Mouse (Mus musculus): ENCODE results near the gene Rgs11.

DNA sequence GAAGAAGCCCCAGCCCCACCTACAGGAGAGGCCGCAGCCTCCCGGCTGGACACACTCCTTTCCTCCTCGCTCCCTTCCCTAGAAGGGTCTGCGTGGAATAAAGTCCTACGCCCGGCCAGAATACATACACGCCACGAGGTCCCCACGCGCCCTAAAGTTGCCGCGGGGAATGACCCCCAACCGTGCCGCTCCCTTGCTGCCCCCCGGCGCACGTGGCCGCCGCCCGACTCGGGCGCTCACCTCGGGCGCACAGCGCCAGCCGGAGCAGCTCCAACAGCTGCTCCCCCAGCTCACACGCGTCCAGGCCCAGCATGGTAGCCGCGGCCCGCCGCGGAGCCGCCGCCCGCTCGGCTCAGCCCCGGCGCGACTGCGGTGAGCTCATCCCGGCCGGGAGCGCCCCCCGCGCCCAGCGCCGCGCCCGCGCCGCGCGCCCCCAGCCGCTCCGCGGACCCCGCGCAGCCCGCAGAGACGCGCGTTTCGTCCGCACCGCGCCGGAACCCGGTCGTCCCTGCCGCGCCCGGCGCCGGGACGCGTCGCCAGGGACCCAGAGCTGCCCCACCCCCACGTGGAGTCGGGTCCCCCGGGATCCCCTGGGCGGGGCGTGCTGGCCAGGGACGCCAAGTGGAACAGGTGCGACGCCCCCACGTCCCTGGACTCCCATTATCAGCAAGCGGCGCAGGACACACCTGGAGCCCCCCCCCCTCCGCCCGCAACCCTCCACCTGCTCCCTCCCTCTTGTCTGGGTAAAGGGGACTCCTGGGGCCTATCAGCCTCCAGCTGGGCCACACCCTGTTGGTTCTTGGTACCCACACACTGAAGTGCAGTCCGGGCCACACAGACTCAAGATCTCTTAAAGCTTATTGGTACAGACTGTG, 1.7 kb upstream of the Rgs11 start:
- TF ChIP-seq CTCF (IDR thresholded peaks at IDR 0.05; ENCODE audit: low read depth, low read length) (no peak), GATA1 (IDR thresholded peaks at IDR 0.05; ENCODE audit: borderline replicate concordance, low read length) (no peak)
